Mouse (Mus musculus) olfactory bulb, adult 2 months (tissue): ENCODE measurements at regions not wholly inside any gene's neighbourhood (a gene's known extent, or its start where the extent isn't known, plus 50 kb on each side); places are given as distances from the start of the nearest gene placed in this dataset.
"Not testable (repeated sequence)": the region's sequence is repeated elsewhere in the genome, so short reads cannot be mapped to it uniquely, and the experiment has no call there.

Experiments used
- H3K27ac ChIP-seq: fragments of 200-500 bp; 2 replicates; pipeline ENCODE4 v1.5.1; 2012; ENCODE audit warnings: low read depth, low read length; ENCODE audit not compliant: insufficient read depth
- H3K4me1 ChIP-seq: fragments of 200-500 bp; 2 replicates; pipeline ENCODE4 v1.6.1; 2012; ENCODE audit warnings: low read length; ENCODE audit not compliant: control insufficient read depth, insufficient read depth
- H3K4me3 ChIP-seq: fragments of 200-500 bp; 2 replicates; pipeline ENCODE4 v1.5.1; 2012; ENCODE audit warnings: mild to moderate bottlenecking, low read depth, low read length, moderate library complexity; ENCODE audit not compliant: insufficient read depth
- CTCF ChIP-seq: fragments of 200-500 bp; IDR thresholded peaks from 2 replicates; pipeline ENCODE4 v1.5.1; 2012; ENCODE audit warnings: low read depth, mild to moderate bottlenecking, low read length, moderate library complexity; ENCODE audit not compliant: insufficient read depth
- POLR2A ChIP-seq: fragments of 200-500 bp; IDR thresholded peaks from 2 replicates; pipeline ENCODE4 v1.6.1; 2012; ENCODE audit warnings: mild to moderate bottlenecking, low read depth, low read length, moderate library complexity; ENCODE audit not compliant: insufficient read depth
- WGBS: fragments of 180-500 bp; shearing (Covaris S2); methylation state at CpG from one replicate; pipeline ENCODE4 v1.1.7; 2018; 5-methylcytosine and 5-hydroxymethylcytosine counted together

- Histone ChIP-seq H3K4me1 (peaks cover 2% of the 10 kb centered on the region), H3K4me3 (no peak overlapping the region), H3K27ac (no peak overlapping the region)
- no peak for TF ChIP-seq CTCF
- TF ChIP-seq POLR2A, result no peak
- WGBS, result 97% methylated on average over 1 of the region's 1 CpGs
These were observed 229.4 kb downstream of the Cd47 start for GRCm38 (mm10) chr16:50029711-50030110.

DNA sequence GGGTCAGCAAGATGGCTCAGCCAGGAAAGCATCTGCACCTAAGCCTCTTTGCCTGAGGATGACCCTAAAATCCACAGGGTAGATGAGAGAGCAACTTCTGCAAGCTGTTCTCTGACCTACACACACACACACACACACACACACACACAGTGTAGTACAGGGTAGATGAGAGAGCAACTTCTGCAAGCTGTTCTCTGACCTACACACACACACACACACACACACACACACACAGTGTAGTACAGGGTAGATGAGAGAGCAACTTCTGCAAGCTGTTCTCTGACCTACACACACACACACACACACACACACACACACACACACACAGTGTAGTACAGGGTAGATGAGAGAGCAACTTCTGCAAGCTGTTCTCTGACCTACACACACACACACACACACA lies 230.0 kb downstream of the Cd47 start:
- H3K4me3 ChIP-seq, H3K4me1 ChIP-seq, H3K27ac ChIP-seq: not testable (repeated sequence)

GRCm38 (mm10) chr16:50030905-50031369 lies 230.6 kb downstream of the Cd47 start:
- TF ChIP-seq CTCF (no peak), POLR2A (no peak)
- no peak overlapping the region for H3K4me3 ChIP-seq
- peaks cover 2% of the 10 kb centered on the region for H3K4me1 ChIP-seq
- H3K27ac ChIP-seq, result no peak overlapping the region
- WGBS, result 61% methylated on average over 2 of the region's 2 CpGs

DNA sequence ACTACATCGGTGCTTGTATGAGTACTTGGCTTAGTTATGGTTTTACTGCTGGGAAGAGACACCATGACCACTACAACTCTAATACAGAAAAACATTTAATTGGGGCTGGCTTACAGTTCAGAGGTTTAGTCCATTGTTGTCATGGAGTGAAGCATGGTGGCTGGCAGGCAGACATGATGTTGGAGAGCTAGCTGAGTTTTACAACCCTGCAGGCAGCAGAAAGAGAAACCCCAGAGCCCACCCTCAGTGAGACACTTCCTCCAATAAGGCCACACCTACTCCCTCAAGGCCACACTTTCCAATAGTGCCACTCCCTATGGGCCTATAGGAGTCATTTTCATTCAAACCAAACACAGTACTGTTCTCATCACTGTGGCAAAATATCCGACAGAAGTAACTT lies 232.5 kb downstream of the Cd47 start:
- no peak overlapping the region for H3K27ac ChIP-seq
- 93% methylated on average over 2 of the region's 2 CpGs for WGBS
- H3K4me3 ChIP-seq, result no peak overlapping the region
- no peaks in the 10 kb centered on the region for H3K4me1 ChIP-seq
- TF ChIP-seq CTCF, result no peak
- no peak for TF ChIP-seq POLR2A

GRCm38 (mm10) chr16:50036296-50036734 lies 236.0 kb downstream of the Cd47 start:
- WGBS, result 51% methylated on average over 5 of the region's 5 CpGs
- no peak overlapping the region for H3K4me3 ChIP-seq
- no peak for TF ChIP-seq CTCF
- TF ChIP-seq POLR2A, result no peak
- no peak overlapping the region for H3K27ac ChIP-seq
- H3K4me1 ChIP-seq, result no peaks in the 10 kb centered on the region

GRCm38 (mm10) chr16:50044103-50044502 lies 243.8 kb downstream of the Cd47 start:
- TF ChIP-seq POLR2A, result no peak
- no peak for TF ChIP-seq CTCF
- no peak overlapping the region for H3K4me3 ChIP-seq
- H3K27ac ChIP-seq, result no peak overlapping the region
- peaks cover 6% of the 10 kb centered on the region for H3K4me1 ChIP-seq
- 35% methylated on average over 1 of the region's 1 CpGs for WGBS

DNA sequence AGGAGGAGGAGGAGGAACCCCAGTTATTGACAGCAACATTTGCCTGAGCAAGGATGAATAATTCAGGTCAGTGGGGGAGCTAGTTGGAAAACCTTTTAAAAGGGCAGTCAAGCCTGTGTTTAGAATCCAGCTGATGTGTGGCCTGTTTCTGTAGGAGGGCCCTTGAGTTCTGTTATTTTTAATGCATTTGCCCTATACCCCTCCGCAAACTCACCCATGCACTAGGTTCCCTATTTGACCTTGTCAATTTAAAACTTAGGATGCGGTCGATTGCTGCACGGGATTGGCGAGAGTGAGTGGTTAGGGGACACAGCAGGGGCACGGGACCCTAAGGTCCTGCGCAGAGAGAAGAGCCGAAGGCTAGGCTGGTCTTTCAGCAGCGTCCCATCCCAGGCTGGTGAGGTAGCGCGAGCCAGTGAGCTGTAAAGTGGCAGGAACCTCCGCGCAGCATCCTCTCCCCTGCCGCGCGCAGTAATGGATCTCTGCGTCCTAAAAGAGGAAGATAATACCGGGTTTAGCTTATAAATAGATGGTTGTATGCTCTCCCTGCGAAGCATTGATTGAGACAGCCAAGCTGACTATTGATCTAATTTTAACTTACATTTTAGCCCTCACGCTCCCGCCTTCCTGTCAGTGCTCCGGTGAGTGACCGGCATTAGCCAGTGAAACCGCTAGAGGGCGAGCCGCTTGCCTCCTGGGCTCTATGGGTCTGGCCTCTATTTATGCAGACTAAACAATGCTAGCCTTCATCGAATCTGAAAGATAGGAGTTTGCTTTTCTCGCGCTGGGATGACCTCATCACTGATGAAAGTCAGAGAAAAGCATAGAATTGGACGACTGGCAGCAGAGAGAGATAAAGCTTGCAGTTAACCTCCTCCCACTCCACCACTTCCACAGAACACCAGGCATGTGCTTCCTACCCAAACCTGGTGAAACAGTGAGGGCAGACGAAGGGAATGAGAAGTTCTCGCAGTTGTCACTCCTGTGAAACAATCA lies 245.5 kb downstream of the Cd47 start:
- WGBS, result 7% methylated on average over 32 of the region's 32 CpGs
- Histone ChIP-seq H3K27ac (peak overlapping the region; percentile 55), H3K4me1 (peaks cover 6% of the 10 kb centered on the region), H3K4me3 (peak overlapping the region; percentile 49)
- TF ChIP-seq CTCF (peak; percentile 80), POLR2A (no peak)

DNA sequence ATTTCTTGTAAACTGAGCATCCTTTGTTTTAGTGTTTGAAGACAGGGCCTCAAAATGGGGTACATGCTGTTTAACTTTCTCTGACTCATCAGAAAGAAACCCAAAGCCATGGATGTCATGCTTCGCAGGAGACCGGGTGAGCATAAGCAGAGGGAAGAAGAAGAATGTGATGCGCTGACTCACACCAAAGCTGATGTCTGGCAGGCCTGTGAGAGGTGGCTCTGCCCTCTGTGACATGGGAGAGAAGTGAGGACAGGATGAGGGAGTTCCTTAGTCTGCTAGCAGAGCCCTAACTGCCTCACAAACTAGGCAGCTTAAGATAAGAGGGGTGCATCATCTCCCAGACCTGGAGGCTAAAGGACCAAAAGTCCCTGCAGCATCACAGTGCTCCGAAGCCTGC lies 263.2 kb downstream of the Cd47 start:
- TF ChIP-seq CTCF (no peak), POLR2A (no peak)
- WGBS, result 58% methylated on average over 4 of the region's 4 CpGs
- no peak overlapping the region for H3K27ac ChIP-seq
- no peak overlapping the region for H3K4me3 ChIP-seq
- peaks cover 4% of the 10 kb centered on the region for H3K4me1 ChIP-seq

- 80% methylated on average over 5 of the region's 5 CpGs for WGBS
- TF ChIP-seq CTCF (no peak), POLR2A (no peak)
- Histone ChIP-seq H3K27ac (no peak overlapping the region), H3K4me3 (no peak overlapping the region), H3K4me1 (peaks cover 4% of the 10 kb centered on the region)
These were observed 265.2 kb downstream of the Cd47 start for GRCm38 (mm10) chr16:50065336-50066082.

- TF ChIP-seq POLR2A, result no peak
- TF ChIP-seq CTCF, result no peak
- H3K4me3 ChIP-seq, result no peak overlapping the region
- WGBS, result 83% methylated on average over 4 of the region's 4 CpGs
- H3K27ac ChIP-seq, result no peak overlapping the region
- H3K4me1 ChIP-seq, result no peaks in the 10 kb centered on the region
These were observed 268.7 kb downstream of the Cd47 start for GRCm38 (mm10) chr16:50069033-50069432.
